20 mouse cellular contexts compared by ENCODE assay signal in genomic region chr1:93577861-93578260, GRCm38 (mm10).
A peak's percentile ranks its signal among the peaks of the same experiment; 100 is the strongest.
DNase-seq lines count a peak whose midpoint lies in the region; ATAC-seq and TF ChIP-seq lines count a peak whose summit lies in the region.
"Had no signal": no experiment of that assay in that cellular context is flagged by ENCODE, and none has a peak within 500 bp of the region (broad histone marks: within the 10 kb centered on the region; RNA-seq: fewer than 3 reads in every experiment).

No protein-coding gene starts in this region.

- WGBS in olfactory bulb, adult 2 months, result 55% methylated on average over 4 of the region's 4 CpGs
- WGBS in hindbrain, embryonic 12.5 days, result 87% methylated on average over 4 of the region's 4 CpGs
- WGBS in hindbrain, postnatal 0 days, result 74% methylated on average over 4 of the region's 4 CpGs

- H3K36me3 ChIP-seq in hindbrain, embryonic 12.5 days, result peaks cover 21% of the 10 kb centered on the region
- H3K36me3 ChIP-seq in hindbrain, postnatal 0 days (ENCODE audit: insufficient read depth, low read length), result peaks cover 5% of the 10 kb centered on the region

- no peak overlapping the region for H3K4me3 ChIP-seq in olfactory bulb, adult 2 months (ENCODE audit: insufficient read depth, low read depth, low read length)
- no peak overlapping the region for H3K4me3 ChIP-seq in hindbrain, embryonic 12.5 days
- no peak overlapping the region for H3K4me3 ChIP-seq in hindbrain, postnatal 0 days (ENCODE audit: low read length)
- H3K4me3 ChIP-seq: forebrain, embryonic 12.5 days; gastrocnemius, adult 2 months; heart, embryonic 12.5 days; limb, embryonic 13.5 days had no signal

- peaks cover 2% of the 10 kb centered on the region for H3K4me1 ChIP-seq in olfactory bulb, adult 2 months (ENCODE audit: control insufficient read depth, insufficient read depth, low read length)
- no peaks in the 10 kb centered on the region for H3K4me1 ChIP-seq in hindbrain, embryonic 12.5 days
- H3K4me1 ChIP-seq in hindbrain, postnatal 0 days (ENCODE audit: insufficient read depth, low read length), result no peaks in the 10 kb centered on the region
- H3K4me1 ChIP-seq: forebrain, embryonic 12.5 days; heart, embryonic 12.5 days; limb, embryonic 13.5 days had no signal

- no peak for TF ChIP-seq POLR2A in olfactory bulb, adult 2 months (IDR thresholded peaks at IDR 0.05; ENCODE audit: insufficient read depth, low read depth, low read length)

- no peak overlapping the region for H3K4me2 ChIP-seq in hindbrain, embryonic 12.5 days (replicated peaks)
- no peak overlapping the region for H3K4me2 ChIP-seq in hindbrain, postnatal 0 days (ENCODE audit: low read depth, low read length)
- H3K4me2 ChIP-seq: forebrain, embryonic 12.5 days; heart, embryonic 12.5 days; limb, embryonic 13.5 days had no signal

- peak; percentile 81 for DNase-seq in brain, adult 2 months (ENCODE audit: low read depth, low spot score)
- DNase-seq in frontal cortex, postnatal 36 days (ENCODE audit: low spot score in 2 of 2), result peak; percentile 34 to 63
- peak; percentile 5 to 7 for DNase-seq in layer of hippocampus, postnatal 36 days
- no peak for DNase-seq in hindbrain, postnatal 0 days (ENCODE audit: low spot score)
- DNase-seq in spleen, postnatal 4 days (ENCODE audit: low spot score in 2 of 2), result no peak
- DNase-seq: cerebellum, adult 9-11 months; gastrocnemius, adult 2 months; kidney, adult 11 months; kidney, postnatal 14 days; thymus, adult 18-20 months had no signal

- no peak overlapping the region for H3K9ac ChIP-seq in hindbrain, embryonic 12.5 days
- no peak overlapping the region for H3K9ac ChIP-seq in hindbrain, postnatal 0 days (replicated peaks; ENCODE audit: low read length)
- H3K9ac ChIP-seq: forebrain, embryonic 12.5 days; heart, embryonic 12.5 days; limb, embryonic 13.5 days; liver, embryonic 14.5 days had no signal

- ATAC-seq in hindbrain, embryonic 12.5 days (ENCODE audit: low FRiP score), result no peak
- ATAC-seq in hindbrain, postnatal 0 days, result no peak
- ATAC-seq: hindbrain, embryonic 16.5 days; lung, postnatal 0 days; midbrain, embryonic 16.5 days had no signal

- no peaks in the 10 kb centered on the region for H3K9me3 ChIP-seq in hindbrain, embryonic 12.5 days (replicated peaks)
- H3K9me3 ChIP-seq in hindbrain, postnatal 0 days (ENCODE audit: low read length), result no peaks in the 10 kb centered on the region
- H3K9me3 ChIP-seq: forebrain, embryonic 12.5 days; heart, embryonic 12.5 days; limb, embryonic 13.5 days had no signal

- peak overlapping the region; percentile 53 for H3K27ac ChIP-seq in olfactory bulb, adult 2 months (ENCODE audit: insufficient read depth, low read depth, low read length)
- no peak overlapping the region for H3K27ac ChIP-seq in hindbrain, embryonic 12.5 days
- H3K27ac ChIP-seq in hindbrain, postnatal 0 days, result no peak overlapping the region
- H3K27ac ChIP-seq: forebrain, embryonic 12.5 days; gastrocnemius, adult 2 months; limb, embryonic 13.5 days; liver, embryonic 14.5 days had no signal

- TF ChIP-seq CTCF in olfactory bulb, adult 2 months (IDR thresholded peaks at IDR 0.05; ENCODE audit: insufficient read depth, low read depth, low read length), result no peak
- TF ChIP-seq CTCF in hindbrain, postnatal 0 days (IDR thresholded peaks at IDR 0.05; ENCODE audit: low read depth), result no peak

- H3K27me3 ChIP-seq in hindbrain, embryonic 12.5 days, result no peaks in the 10 kb centered on the region
- H3K27me3 ChIP-seq in hindbrain, postnatal 0 days (ENCODE audit: insufficient read depth, low read length), result no peaks in the 10 kb centered on the region
- H3K27me3 ChIP-seq: CH12.LX; forebrain, embryonic 12.5 days; heart, embryonic 12.5 days; limb, embryonic 13.5 days had no signal

Comparison
In these comparisons a context has a peak if more than half of its experiments do, and no peak if none do; other contexts are left out.
1. DNase-seq: peak in brain, adult 2 months (single experiment), frontal cortex, postnatal 36 days (2 of 2) and layer of hippocampus, postnatal 36 days (2 of 2); none in hindbrain, postnatal 0 days (single experiment) and spleen, postnatal 4 days (0 of 2).